Mouse (Mus musculus): ENCODE measurements at regions not wholly inside any gene's neighbourhood (a gene's known extent, or its start where the extent isn't known, plus 50 kb on each side); places are given as distances from the start of the nearest gene placed in this dataset.
"Not testable (repeated sequence)": the region's sequence is repeated elsewhere in the genome, so short reads cannot be mapped to it uniquely, and the experiment has no call there.

DNA sequence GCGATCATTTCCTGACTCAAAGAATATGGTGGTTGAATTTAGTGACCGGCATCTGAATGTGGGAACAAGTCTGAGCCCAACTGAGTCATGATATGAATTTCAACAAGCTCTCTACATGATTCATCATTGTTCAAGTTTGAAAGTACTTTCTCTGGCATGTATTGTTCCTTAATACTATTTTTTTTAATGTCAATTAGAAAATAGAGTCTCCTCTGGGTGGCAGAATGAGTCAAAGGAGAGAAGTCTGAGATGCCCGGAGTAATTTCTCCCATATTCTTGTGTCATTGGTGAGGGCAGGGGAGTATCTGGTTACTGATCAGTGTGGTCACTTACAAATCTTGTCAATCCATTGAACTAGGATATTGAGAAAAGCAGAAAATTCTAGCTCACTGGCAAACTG is 205.9 kb downstream of the Kif20b start:
- no peak overlapping the region for H3K4me3 ChIP-seq (ENCODE audit: low read depth, low read length)
- DNase-seq (ENCODE audit: low spot score) (no peak), ATAC-seq (replicated peaks; ENCODE audit: insufficient number of reproducible peaks, low FRiP score, low TSS enrichment, low read depth) (no peak)
- 89% methylated on average over 3 of the region's 3 CpGs for WGBS
- no peaks in the 10 kb centered on the region for H3K9me3 ChIP-seq (replicated peaks; ENCODE audit: control insufficient read depth, low read length)
- H3K27me3 ChIP-seq (ENCODE audit: control insufficient read depth, insufficient read depth, low read length) = no peaks in the 10 kb centered on the region
- H3K4me2 ChIP-seq (ENCODE audit: low read depth, low read length) = no peak overlapping the region
- H3K9ac ChIP-seq (replicated peaks; ENCODE audit: low read length) = no peak overlapping the region
- no peaks in the 10 kb centered on the region for H3K36me3 ChIP-seq (replicated peaks; ENCODE audit: control insufficient read depth, insufficient read depth, low read depth, low read length)
- H3K27ac ChIP-seq (replicated peaks; ENCODE audit: low read depth, low read length) = no peak overlapping the region
- H3K4me1 ChIP-seq (ENCODE audit: control insufficient read depth, insufficient read depth, low read length) = no peaks in the 10 kb centered on the region

DNA sequence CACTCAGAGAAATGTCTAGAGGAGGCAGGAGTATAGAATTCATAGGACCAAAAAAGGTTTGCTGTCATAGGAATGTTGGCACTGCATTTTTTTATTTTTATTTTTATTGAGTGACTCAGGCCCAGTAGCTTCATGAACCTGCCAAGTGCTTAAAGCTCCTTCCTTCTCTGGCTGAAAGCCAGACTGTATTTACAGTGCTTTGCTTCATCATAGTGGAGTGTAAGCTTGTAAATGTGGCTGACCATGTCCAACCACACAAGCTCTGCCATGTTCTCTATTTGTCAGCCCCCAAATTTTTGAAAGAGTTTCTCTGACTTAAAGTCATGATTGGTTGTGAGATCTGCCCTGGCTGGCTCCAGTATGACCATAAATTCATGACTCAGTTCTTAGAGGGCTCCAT is 221.0 kb downstream of the Kif20b start:
- Histone ChIP-seq H3K27ac (replicated peaks; ENCODE audit: low read depth, low read length) (no peak overlapping the region), H3K4me3 (ENCODE audit: low read depth, low read length) (no peak overlapping the region), H3K4me1 (ENCODE audit: control insufficient read depth, insufficient read depth, low read length) (no peaks in the 10 kb centered on the region), H3K4me2 (ENCODE audit: low read depth, low read length) (no peak overlapping the region), H3K9ac (replicated peaks; ENCODE audit: low read length) (no peak overlapping the region), H3K9me3 (replicated peaks; ENCODE audit: control insufficient read depth, low read length) (no peaks in the 10 kb centered on the region), H3K27me3 (ENCODE audit: control insufficient read depth, insufficient read depth, low read length) (no peaks in the 10 kb centered on the region), H3K36me3 (replicated peaks; ENCODE audit: control insufficient read depth, insufficient read depth, low read depth, low read length) (no peaks in the 10 kb centered on the region)
- ATAC-seq (replicated peaks; ENCODE audit: insufficient number of reproducible peaks, low FRiP score, low TSS enrichment, low read depth) = no peak
- no peak for DNase-seq (ENCODE audit: low spot score)

DNA sequence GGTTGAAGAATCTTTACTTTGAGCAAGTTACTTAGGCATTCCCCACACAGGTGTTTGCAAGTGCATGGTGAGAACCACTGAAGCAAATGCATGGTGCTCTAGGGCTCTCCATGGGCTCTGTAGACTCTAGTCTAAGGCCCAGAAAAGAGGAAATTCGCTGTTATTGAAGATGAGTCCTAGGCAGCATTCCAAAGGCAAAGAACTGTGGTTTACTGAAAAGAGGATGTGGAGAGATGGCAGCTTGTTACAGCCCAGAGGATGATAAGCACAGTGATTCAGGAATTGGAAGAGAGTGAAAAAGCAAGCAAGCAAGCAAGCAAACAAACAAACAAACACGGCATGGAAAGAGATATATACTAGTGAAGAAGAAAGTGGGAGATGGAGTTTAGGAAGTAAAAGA is 221.6 kb downstream of the Kif20b start:
- no peak for ATAC-seq (replicated peaks; ENCODE audit: insufficient number of reproducible peaks, low FRiP score, low TSS enrichment, low read depth)
- WGBS = 86% methylated on average over 2 of the region's 2 CpGs

DNA sequence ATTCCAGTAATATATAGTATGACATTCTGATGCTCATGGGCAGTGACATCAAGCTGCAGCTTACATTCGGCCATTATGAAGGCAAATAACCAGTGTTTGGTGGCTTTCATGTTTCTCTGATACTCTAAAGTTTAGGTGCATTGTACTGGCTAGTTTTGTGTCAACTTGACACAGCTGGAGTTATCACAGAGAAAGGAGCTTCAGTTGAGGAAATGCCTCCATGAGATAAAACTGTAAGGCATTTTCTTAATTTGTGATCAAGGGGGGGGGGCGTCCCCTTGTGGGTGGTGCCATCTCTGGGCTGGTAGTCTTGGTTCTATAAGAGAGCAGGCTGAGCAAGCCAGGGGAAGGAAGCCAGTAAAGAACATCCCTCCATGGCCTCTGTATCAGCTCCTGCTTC is 227.3 kb downstream of the Kif20b start:
- H3K27me3 ChIP-seq (ENCODE audit: control insufficient read depth, insufficient read depth, low read length); H3K9me3 ChIP-seq (replicated peaks; ENCODE audit: control insufficient read depth, low read length); H3K9ac ChIP-seq (replicated peaks; ENCODE audit: low read length); H3K36me3 ChIP-seq (replicated peaks; ENCODE audit: control insufficient read depth, insufficient read depth, low read depth, low read length); DNase-seq (ENCODE audit: low spot score); H3K27ac ChIP-seq (replicated peaks; ENCODE audit: low read depth, low read length); H3K4me3 ChIP-seq (ENCODE audit: low read depth, low read length); H3K4me2 ChIP-seq (ENCODE audit: low read depth, low read length); ATAC-seq (replicated peaks; ENCODE audit: insufficient number of reproducible peaks, low FRiP score, low TSS enrichment, low read depth); H3K4me1 ChIP-seq (ENCODE audit: control insufficient read depth, insufficient read depth, low read length): not testable (repeated sequence)
- WGBS = 77% methylated on average over 2 of the region's 2 CpGs

More for the DNA sequence above, 221.6 kb downstream of the Kif20b start:
- no peak overlapping the region for H3K9ac ChIP-seq (replicated peaks; ENCODE audit: low read length)
- no peak overlapping the region for H3K27ac ChIP-seq (replicated peaks; ENCODE audit: low read depth, low read length)
- no peaks in the 10 kb centered on the region for H3K4me1 ChIP-seq (ENCODE audit: control insufficient read depth, insufficient read depth, low read length)
- DNase-seq (ENCODE audit: low spot score) = no peak
- no peaks in the 10 kb centered on the region for H3K27me3 ChIP-seq (ENCODE audit: control insufficient read depth, insufficient read depth, low read length)
- no peaks in the 10 kb centered on the region for H3K36me3 ChIP-seq (replicated peaks; ENCODE audit: control insufficient read depth, insufficient read depth, low read depth, low read length)
- H3K4me2 ChIP-seq (ENCODE audit: low read depth, low read length) = no peak overlapping the region
- H3K9me3 ChIP-seq (replicated peaks; ENCODE audit: control insufficient read depth, low read length) = no peaks in the 10 kb centered on the region
- no peak overlapping the region for H3K4me3 ChIP-seq (ENCODE audit: low read depth, low read length)

DNA sequence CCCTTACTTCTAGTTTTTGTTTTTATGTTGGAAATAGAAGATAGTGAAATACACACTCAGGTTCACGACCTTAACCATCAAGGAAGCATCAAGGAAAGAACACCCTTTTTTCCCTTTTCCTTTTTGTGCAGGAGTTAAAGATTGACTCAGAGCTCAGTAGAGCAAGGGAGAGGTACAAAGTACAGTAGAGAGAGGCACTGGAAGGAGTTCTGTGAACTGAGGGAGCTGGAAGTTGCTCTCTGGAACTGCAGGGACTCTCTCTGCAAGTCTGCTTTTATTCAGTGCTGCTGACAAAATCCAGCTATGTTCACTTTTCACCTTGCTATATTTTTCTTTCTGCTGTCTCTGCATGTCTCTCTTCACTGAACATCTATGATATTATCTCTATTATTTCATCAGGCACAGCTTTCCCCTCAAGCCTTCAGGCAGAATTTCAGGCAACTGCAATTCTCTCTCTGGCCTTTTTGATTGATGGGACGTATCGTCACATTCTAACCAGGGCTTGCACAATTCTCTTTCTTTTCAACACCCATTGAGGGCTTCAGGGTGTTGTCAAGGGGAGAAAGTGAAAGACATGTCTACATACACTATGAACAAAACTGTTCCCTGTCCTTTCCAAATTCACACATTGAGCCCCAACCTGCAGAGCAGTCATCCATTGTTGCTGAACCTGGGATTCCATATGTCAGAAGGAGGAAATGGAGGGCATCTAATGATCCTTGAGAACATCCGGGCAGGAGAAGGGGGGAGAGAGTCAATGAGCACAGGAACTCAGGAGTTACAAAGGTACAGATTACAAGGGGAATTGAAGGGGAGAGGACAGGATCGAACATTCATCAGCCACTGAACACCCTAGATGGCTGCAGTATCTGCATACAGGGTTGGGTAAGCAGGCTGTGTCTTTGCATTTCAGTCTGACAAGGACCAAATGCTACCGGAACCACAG is 228.9 kb downstream of the Kif20b start:
- no peak for ATAC-seq (replicated peaks; ENCODE audit: insufficient number of reproducible peaks, low FRiP score, low TSS enrichment, low read depth)
- H3K9me3 ChIP-seq (replicated peaks; ENCODE audit: control insufficient read depth, low read length) = no peaks in the 10 kb centered on the region
- no peak overlapping the region for H3K27ac ChIP-seq (replicated peaks; ENCODE audit: low read depth, low read length)
- no peak for DNase-seq (ENCODE audit: low spot score)
- no peak overlapping the region for H3K9ac ChIP-seq (replicated peaks; ENCODE audit: low read length)
- WGBS = 76% methylated on average over 6 of the region's 6 CpGs
- H3K4me1 ChIP-seq (ENCODE audit: control insufficient read depth, insufficient read depth, low read length) = no peaks in the 10 kb centered on the region
- no peak overlapping the region for H3K4me2 ChIP-seq (ENCODE audit: low read depth, low read length)
- no peaks in the 10 kb centered on the region for H3K36me3 ChIP-seq (replicated peaks; ENCODE audit: control insufficient read depth, insufficient read depth, low read depth, low read length)
- H3K4me3 ChIP-seq (ENCODE audit: low read depth, low read length) = no peak overlapping the region
- H3K27me3 ChIP-seq (ENCODE audit: control insufficient read depth, insufficient read depth, low read length) = no peaks in the 10 kb centered on the region

DNA sequence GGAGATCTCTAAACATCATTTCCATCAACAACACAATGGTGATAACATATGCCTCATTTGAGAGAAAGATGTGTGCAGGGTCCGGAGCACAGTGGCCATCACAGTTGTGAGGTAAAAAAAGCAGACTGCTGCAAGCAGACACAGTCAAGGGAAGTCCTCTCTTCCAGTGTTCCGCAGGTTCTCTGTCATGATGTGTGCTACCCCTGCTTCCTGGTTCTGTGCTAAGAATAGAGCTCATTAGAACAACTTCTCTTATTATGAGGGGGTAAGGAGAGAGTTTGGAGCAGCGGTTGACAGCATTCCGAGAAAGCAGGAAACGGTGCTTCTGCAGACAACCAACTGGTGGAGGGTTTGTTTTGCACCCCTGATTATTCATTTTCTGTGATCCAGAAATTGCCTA is 229.7 kb downstream of the Kif20b start:
- no peaks in the 10 kb centered on the region for H3K9me3 ChIP-seq (replicated peaks; ENCODE audit: control insufficient read depth, low read length)
- 86% methylated on average over 5 of the region's 5 CpGs for WGBS

GRCm38 (mm10) chr19:35157849-35158248 is 235.7 kb downstream of the Kif20b start:
- Histone ChIP-seq H3K27me3 (ENCODE audit: control insufficient read depth, insufficient read depth, low read length) (no peaks in the 10 kb centered on the region), H3K9me3 (replicated peaks; ENCODE audit: control insufficient read depth, low read length) (no peaks in the 10 kb centered on the region), H3K9ac (replicated peaks; ENCODE audit: low read length) (no peak overlapping the region), H3K4me2 (ENCODE audit: low read depth, low read length) (no peak overlapping the region), H3K36me3 (replicated peaks; ENCODE audit: control insufficient read depth, insufficient read depth, low read depth, low read length) (no peaks in the 10 kb centered on the region), H3K27ac (replicated peaks; ENCODE audit: low read depth, low read length) (no peak overlapping the region), H3K4me3 (ENCODE audit: low read depth, low read length) (no peak overlapping the region), H3K4me1 (ENCODE audit: control insufficient read depth, insufficient read depth, low read length) (no peaks in the 10 kb centered on the region)
- DNase-seq (ENCODE audit: low spot score) (no peak), ATAC-seq (replicated peaks; ENCODE audit: insufficient number of reproducible peaks, low FRiP score, low TSS enrichment, low read depth) (no peak)
- 89% methylated on average over 3 of the region's 3 CpGs for WGBS

More for the DNA sequence above, 229.7 kb downstream of the Kif20b start:
- no peaks in the 10 kb centered on the region for H3K4me1 ChIP-seq (ENCODE audit: control insufficient read depth, insufficient read depth, low read length)
- H3K4me3 ChIP-seq (ENCODE audit: low read depth, low read length) = no peak overlapping the region
- H3K4me2 ChIP-seq (ENCODE audit: low read depth, low read length) = no peak overlapping the region
- H3K36me3 ChIP-seq (replicated peaks; ENCODE audit: control insufficient read depth, insufficient read depth, low read depth, low read length) = no peaks in the 10 kb centered on the region
- no peak overlapping the region for H3K9ac ChIP-seq (replicated peaks; ENCODE audit: low read length)
- ATAC-seq (replicated peaks; ENCODE audit: insufficient number of reproducible peaks, low FRiP score, low TSS enrichment, low read depth) (no peak), DNase-seq (ENCODE audit: low spot score) (no peak)
- no peak overlapping the region for H3K27ac ChIP-seq (replicated peaks; ENCODE audit: low read depth, low read length)
- no peaks in the 10 kb centered on the region for H3K27me3 ChIP-seq (ENCODE audit: control insufficient read depth, insufficient read depth, low read length)

DNA sequence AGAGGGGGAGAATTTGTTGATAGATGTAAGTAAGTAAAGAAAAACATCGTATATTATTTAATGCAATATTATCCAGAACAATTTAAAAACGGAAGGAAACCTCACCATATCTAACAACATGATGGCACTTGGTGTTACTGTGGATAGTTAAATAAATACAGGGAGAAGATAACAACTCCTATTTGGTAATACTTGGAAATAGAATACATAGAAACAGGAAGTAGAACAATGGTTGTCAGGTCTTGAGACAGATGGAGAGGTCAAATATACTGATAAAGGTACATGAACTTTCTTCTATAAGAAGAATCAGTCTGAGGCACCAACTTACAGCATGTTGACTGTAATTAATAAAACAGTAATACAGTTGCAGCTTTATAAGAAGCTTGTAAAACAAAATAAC is 242.6 kb downstream of the Kif20b start:
- no peak overlapping the region for H3K27ac ChIP-seq (replicated peaks; ENCODE audit: low read depth, low read length)
- H3K9ac ChIP-seq (replicated peaks; ENCODE audit: low read length) = no peak overlapping the region
- 94% methylated on average over 2 of the region's 2 CpGs for WGBS
- H3K27me3 ChIP-seq (ENCODE audit: control insufficient read depth, insufficient read depth, low read length) = no peaks in the 10 kb centered on the region
- H3K4me3 ChIP-seq (ENCODE audit: low read depth, low read length) = no peak overlapping the region
- no peaks in the 10 kb centered on the region for H3K36me3 ChIP-seq (replicated peaks; ENCODE audit: control insufficient read depth, insufficient read depth, low read depth, low read length)
- H3K9me3 ChIP-seq (replicated peaks; ENCODE audit: control insufficient read depth, low read length) = no peaks in the 10 kb centered on the region
- ATAC-seq (replicated peaks; ENCODE audit: insufficient number of reproducible peaks, low FRiP score, low TSS enrichment, low read depth) (no peak), DNase-seq (ENCODE audit: low spot score) (no peak)
- H3K4me1 ChIP-seq (ENCODE audit: control insufficient read depth, insufficient read depth, low read length) = no peaks in the 10 kb centered on the region
- no peak overlapping the region for H3K4me2 ChIP-seq (ENCODE audit: low read depth, low read length)
